Mouse (Mus musculus) neural tube, embryonic 14.5 days (tissue): Measurements from ENCODE around the gene Il6st. TPM values are rescaled to one million over a fixed set of nuclear protein-coding genes. Genes with fewer than 3 reads are reported as not detected.
A peak's percentile ranks its signal among the peaks of the same experiment; 100 is the strongest.

Source experiments
- ATAC-seq: fragments of 200-750 bp; cut with Nextera tagmentation; 2 replicates; pipeline ENCODE4 v1.8.0; 2017; ENCODE audit warnings: low read depth, mild to moderate bottlenecking, moderate TSS enrichment, moderate library complexity
- H3K27ac ChIP-seq: fragments of 300-500 bp; sonication (generic); 2 replicates; pipeline ENCODE4 v1.5.1; 2014; ENCODE audit warnings: low read depth, mild to moderate bottlenecking, control low read depth, low read length, moderate library complexity, mixed read lengths
- H3K27me3 ChIP-seq: fragments of 300-500 bp; sonication (generic); 2 replicates; pipeline ENCODE4 v1.6.1; 2014; ENCODE audit warnings: low read length; ENCODE audit not compliant: control insufficient read depth, insufficient read depth
- H3K36me3 ChIP-seq: fragments of 300-500 bp; sonication (generic); 2 replicates; pipeline ENCODE4 v1.6.1; 2014; ENCODE audit warnings: low read length, mixed read lengths; ENCODE audit not compliant: control insufficient read depth, insufficient read depth
- H3K4me1 ChIP-seq: fragments of 300-500 bp; sonication (generic); 2 replicates; pipeline ENCODE4 v1.6.1; 2014; ENCODE audit warnings: low read length; ENCODE audit not compliant: control insufficient read depth, insufficient read depth
- H3K4me2 ChIP-seq: fragments of 300-500 bp; sonication (generic); 2 replicates; pipeline ENCODE4 v1.6.1; 2014; ENCODE audit warnings: mild to moderate bottlenecking, low read depth, low read length, control low read depth
- H3K4me3 ChIP-seq: fragments of 300-500 bp; sonication (generic); 2 replicates; pipeline ENCODE4 v1.5.1; 2014; ENCODE audit warnings: low read depth, low read length, control low read depth, mixed read lengths
- H3K9ac ChIP-seq: fragments of 300-500 bp; sonication (generic); replicated peaks from 2 replicates; pipeline ENCODE4 v1.6.1; 2014; ENCODE audit warnings: low read depth, mild to moderate bottlenecking, control low read depth, low read length, mixed read lengths
- H3K9me3 ChIP-seq: fragments of 300-500 bp; sonication (generic); 2 replicates; pipeline ENCODE4 v1.6.1; 2016; ENCODE audit warnings: low read length; ENCODE audit not compliant: control insufficient read depth
- WGBS: fragments of 180-500 bp; shearing (Covaris S2); extraction: QIAGEN DNeasy Blood & Tissue Kit; methylation state at CpG from one replicate; pipeline ENCODE4 v1.1.7; 2014; 5-methylcytosine and 5-hydroxymethylcytosine counted together
- polyA plus RNA-seq: library from polyadenylated mRNA; unstranded; fragments of >200 nt; fragmentation: Nextera tagmentation; extraction: Ambion mirVana; gene quantifications from 2 replicates; pipeline ENCODE4 v1.2.1, GENCODE M21; 2014

Gene Il6st
- polyA plus RNA-seq, result 21.9 and 32.3 TPM in 2 replicates

GRCm38 (mm10) chr13:112463868-112464625, at the start of gene Il6st:
TSS of gene Il6st (plus strand) at chr13:112464070.
- H3K4me3 ChIP-seq, result peak within 1 kb of the TSS; percentile 91
- no peaks in the 10 kb centered on the region for H3K27me3 ChIP-seq
- H3K4me1 ChIP-seq, result peaks cover 10% of the 10 kb centered on the region; the same call in 1 of the 2 replicates
- ATAC-seq, result peak; percentile 100
- H3K27ac ChIP-seq, result peak within 1 kb of the TSS; percentile 60
- WGBS, result under 1% methylated on average over 76 of the region's 85 CpGs
- peak within 1 kb of the TSS; percentile 82 for H3K9ac ChIP-seq
- no peaks in the 10 kb centered on the region for H3K36me3 ChIP-seq
- H3K9me3 ChIP-seq, result no peaks in the 10 kb centered on the region
- H3K4me2 ChIP-seq, result peak within 1 kb of the TSS; percentile 83

GRCm38 (mm10) chr13:112415896-112416295, 48.0 kb upstream of the Il6st start:
- Histone ChIP-seq H3K4me3 (no peak overlapping the region), H3K36me3 (no peaks in the 10 kb centered on the region), H3K9me3 (no peaks in the 10 kb centered on the region), H3K9ac (no peak overlapping the region), H3K4me1 (no peaks in the 10 kb centered on the region), H3K27me3 (no peaks in the 10 kb centered on the region), H3K4me2 (no peak overlapping the region), H3K27ac (no peak overlapping the region)
- no peak for ATAC-seq
- 75% methylated on average over 6 of the region's 6 CpGs for WGBS

- Histone ChIP-seq H3K4me3 (no peak overlapping the region), H3K36me3 (no peaks in the 10 kb centered on the region), H3K9me3 (no peaks in the 10 kb centered on the region), H3K27me3 (no peaks in the 10 kb centered on the region), H3K27ac (no peak overlapping the region), H3K9ac (no peak overlapping the region), H3K4me2 (no peak overlapping the region), H3K4me1 (no peaks in the 10 kb centered on the region)
- no peak for ATAC-seq
- WGBS, result 23% methylated on average over 8 of the region's 8 CpGs
These were observed 47.3 kb upstream of the Il6st start for GRCm38 (mm10) chr13:112416410-112417162.

- Histone ChIP-seq H3K4me2 (no peak overlapping the region), H3K4me1 (no peaks in the 10 kb centered on the region), H3K36me3 (no peaks in the 10 kb centered on the region), H3K9me3 (no peaks in the 10 kb centered on the region), H3K9ac (no peak overlapping the region), H3K27ac (no peak overlapping the region), H3K4me3 (no peak overlapping the region), H3K27me3 (no peaks in the 10 kb centered on the region)
- no peak for ATAC-seq
- WGBS, result 37% methylated on average over 4 of the region's 4 CpGs
These were observed 46.7 kb upstream of the Il6st start for GRCm38 (mm10) chr13:112417163-112417523.

- no peak overlapping the region for H3K4me3 ChIP-seq
- no peak for ATAC-seq
- H3K9me3 ChIP-seq, result no peaks in the 10 kb centered on the region
- no peak overlapping the region for H3K27ac ChIP-seq
- no peak overlapping the region for H3K9ac ChIP-seq
- H3K36me3 ChIP-seq, result no peaks in the 10 kb centered on the region
- no peaks in the 10 kb centered on the region for H3K27me3 ChIP-seq
- 87% methylated on average over 2 of the region's 2 CpGs for WGBS
- no peak overlapping the region for H3K4me2 ChIP-seq
- no peaks in the 10 kb centered on the region for H3K4me1 ChIP-seq
These were observed 45.9 kb upstream of the Il6st start for GRCm38 (mm10) chr13:112417861-112418423.

GRCm38 (mm10) chr13:112418595-112418994, 45.3 kb upstream of the Il6st start:
- Histone ChIP-seq H3K27ac (no peak overlapping the region), H3K9ac (no peak overlapping the region), H3K4me2 (no peak overlapping the region), H3K4me3 (no peak overlapping the region), H3K27me3 (no peaks in the 10 kb centered on the region), H3K36me3 (no peaks in the 10 kb centered on the region), H3K9me3 (no peaks in the 10 kb centered on the region), H3K4me1 (no peaks in the 10 kb centered on the region)
- no peak for ATAC-seq
- WGBS, result 94% methylated on average over 4 of the region's 4 CpGs

- H3K36me3 ChIP-seq, result no peaks in the 10 kb centered on the region
- WGBS, result 83% methylated on average over 2 of the region's 2 CpGs
- no peak overlapping the region for H3K27ac ChIP-seq
- no peak for ATAC-seq
- H3K4me2 ChIP-seq, result no peak overlapping the region
- no peaks in the 10 kb centered on the region for H3K4me1 ChIP-seq
- no peak overlapping the region for H3K9ac ChIP-seq
- no peaks in the 10 kb centered on the region for H3K27me3 ChIP-seq
- no peak overlapping the region for H3K4me3 ChIP-seq
- no peaks in the 10 kb centered on the region for H3K9me3 ChIP-seq
These were observed 39.7 kb upstream of the Il6st start for GRCm38 (mm10) chr13:112424212-112424611.

- no peak overlapping the region for H3K27ac ChIP-seq
- 91% methylated on average over 7 of the region's 7 CpGs for WGBS
- no peak overlapping the region for H3K4me2 ChIP-seq
- no peaks in the 10 kb centered on the region for H3K27me3 ChIP-seq
- no peak overlapping the region for H3K9ac ChIP-seq
- ATAC-seq, result no peak
- H3K4me1 ChIP-seq, result no peaks in the 10 kb centered on the region
- no peaks in the 10 kb centered on the region for H3K36me3 ChIP-seq
- no peak overlapping the region for H3K4me3 ChIP-seq
- no peaks in the 10 kb centered on the region for H3K9me3 ChIP-seq
These were observed 39.2 kb upstream of the Il6st start for GRCm38 (mm10) chr13:112424635-112425034.

- Histone ChIP-seq H3K27me3 (no peaks in the 10 kb centered on the region), H3K4me2 (no peak overlapping the region), H3K4me3 (no peak overlapping the region), H3K9me3 (no peaks in the 10 kb centered on the region), H3K27ac (no peak overlapping the region), H3K4me1 (no peaks in the 10 kb centered on the region), H3K36me3 (no peaks in the 10 kb centered on the region), H3K9ac (no peak overlapping the region)
- no peak for ATAC-seq
- 75% methylated on average over 8 of the region's 8 CpGs for WGBS
These were observed 38.7 kb upstream of the Il6st start for GRCm38 (mm10) chr13:112425181-112425654.
